Mouse (Mus musculus) ES-CJ7 (cell line): Measurements from ENCODE around the gene Mylk2.

ENCODE experiments used
- DNase-seq: peaks from one replicate; pipeline ENCODE4 v3.0.0; 2011; ENCODE audit warnings: low read depth, low spot score

Mylk2 gene

GRCm38 (mm10) chr2:152914310-152915120 is 3.4 kb downstream of the Mylk2 start:
- DNase-seq, result peak; percentile 84

GRCm38 (mm10) chr2:152915453-152915852 is 4.3 kb downstream of the Mylk2 start:
- no peak for DNase-seq

GRCm38 (mm10) chr2:152916111-152916510 is 5.0 kb downstream of the Mylk2 start:
- DNase-seq, result no peak

GRCm38 (mm10) chr2:152917671-152918070 is 6.5 kb downstream of the Mylk2 start:
- DNase-seq, result no peak

GRCm38 (mm10) chr2:152922376-152922775 is 11.2 kb downstream of the Mylk2 start:
- peak; percentile 21 for DNase-seq

GRCm38 (mm10) chr2:152923621-152924020 is 12.5 kb downstream of the Mylk2 start:
- DNase-seq, result no peak

- no peak for DNase-seq
These were observed 13.0 kb downstream of the Mylk2 start for GRCm38 (mm10) chr2:152924128-152924527.

- no peak for DNase-seq
These were observed 13.4 kb downstream of the Mylk2 start for GRCm38 (mm10) chr2:152924543-152924942.

- no peak for DNase-seq
These were observed 14.2 kb downstream of the Mylk2 start for GRCm38 (mm10) chr2:152925189-152925872.

GRCm38 (mm10) chr2:152926896-152927295 is 15.7 kb downstream of the Mylk2 start:
- no peak for DNase-seq

GRCm38 (mm10) chr2:152927371-152927770 is 16.2 kb downstream of the Mylk2 start:
- DNase-seq, result no peak

- no peak for DNase-seq
These were observed 17.3 kb downstream of the Mylk2 start for GRCm38 (mm10) chr2:152928219-152928987.

- DNase-seq, result no peak
These were observed 17.8 kb downstream of the Mylk2 start for GRCm38 (mm10) chr2:152928988-152929370.

- no peak for DNase-seq
These were observed 19.1 kb downstream of the Mylk2 start for GRCm38 (mm10) chr2:152930276-152930675.

- no peak for DNase-seq
These were observed 20.5 kb downstream of the Mylk2 start for GRCm38 (mm10) chr2:152931456-152932160.

- no peak for DNase-seq
These were observed 21.9 kb downstream of the Mylk2 start, which contains the start of gene Foxs1 for GRCm38 (mm10) chr2:152933048-152933447. Foxs1 (minus strand) TSS chr2:152933208.

- DNase-seq, result peak; percentile 73
These were observed 22.5 kb downstream of the Mylk2 start for GRCm38 (mm10) chr2:152933614-152934013.

- peak; percentile 67 for DNase-seq
These were observed 28.7 kb downstream of the Mylk2 start for GRCm38 (mm10) chr2:152939846-152940245.

GRCm38 (mm10) chr2:152941106-152941505 is 30.0 kb downstream of the Mylk2 start:
- no peak for DNase-seq

GRCm38 (mm10) chr2:152941776-152942175 is 30.6 kb downstream of the Mylk2 start:
- DNase-seq, result no peak

- no peak for DNase-seq
These were observed 31.9 kb downstream of the Mylk2 start for GRCm38 (mm10) chr2:152942898-152943515.
